Mouse (Mus musculus) lung, embryonic 14.5 days (tissue): ENCODE results near the gene Arpc1a. TPM values are rescaled to one million over a fixed set of nuclear protein-coding genes. Genes with fewer than 3 reads are reported as not detected.
"Not testable (repeated sequence)": the region's sequence is repeated elsewhere in the genome, so short reads cannot be mapped to it uniquely, and the experiment has no call there.

Experiments used
- ATAC-seq: fragments of 200-750 bp; cut with Nextera tagmentation; 2 replicates; pipeline ENCODE4 v1.8.0; 2017; ENCODE audit warnings: mild to moderate bottlenecking, moderate TSS enrichment, moderate library complexity; ENCODE audit not compliant: insufficient read depth
- DNase-seq: peaks from one replicate; pipeline ENCODE4 v3.0.0-alpha.2; 2015
- H3K27ac ChIP-seq: fragments of 300-500 bp; sonication (generic); 2 replicates; pipeline ENCODE4 v1.5.1; 2014; ENCODE audit warnings: low read depth, mild to moderate bottlenecking, moderate library complexity
- H3K27me3 ChIP-seq: fragments of 300-500 bp; sonication (generic); 2 replicates; pipeline ENCODE4 v1.6.1; 2014; ENCODE audit warnings: low read length, control low read depth; ENCODE audit not compliant: insufficient read depth
- H3K36me3 ChIP-seq: fragments of 300-500 bp; sonication (generic); 2 replicates; pipeline ENCODE4 v1.6.1; 2014; ENCODE audit warnings: control low read depth; ENCODE audit not compliant: insufficient read depth
- H3K4me1 ChIP-seq: fragments of 300-500 bp; sonication (generic); 2 replicates; pipeline ENCODE4 v1.6.1; 2014; ENCODE audit warnings: antibody characterized with exemption, control low read depth; ENCODE audit not compliant: insufficient read depth
- H3K4me2 ChIP-seq: fragments of 300-500 bp; sonication (generic); 2 replicates; pipeline ENCODE4 v1.6.1; 2014; ENCODE audit warnings: mild to moderate bottlenecking
- H3K4me3 ChIP-seq: fragments of 300-500 bp; sonication (generic); 2 replicates; pipeline ENCODE4 v1.5.1; 2014; ENCODE audit warnings: low read depth, low read length
- H3K9ac ChIP-seq: fragments of 300-500 bp; sonication (generic); 2 replicates; pipeline ENCODE4 v1.6.1; 2014
- H3K9me3 ChIP-seq: fragments of 300-500 bp; sonication (generic); 2 replicates; pipeline ENCODE4 v1.6.1; 2016; ENCODE audit warnings: low read depth, low read length, control low read depth
- CTCF ChIP-seq: IDR thresholded peaks from 2 replicates; pipeline ENCODE4 v1.5.1; 2016; ENCODE audit warnings: antibody characterized with exemption, low read depth
- WGBS: fragments of 180-500 bp; shearing (Covaris S2); extraction: QIAGEN DNeasy Blood & Tissue Kit; methylation state at CpG from one replicate; pipeline ENCODE4 v1.1.7; 2014; 5-methylcytosine and 5-hydroxymethylcytosine counted together
- polyA plus RNA-seq: library from polyadenylated mRNA; unstranded; fragments of >200 nt; fragmentation: Nextera tagmentation; extraction: Ambion mirVana; gene quantifications from 2 replicates; pipeline ENCODE4 v1.2.1, GENCODE M21; 2014

The Arpc1a gene
- polyA plus RNA-seq, 1 experiment from 2014 or later = 148 TPM

DNA sequence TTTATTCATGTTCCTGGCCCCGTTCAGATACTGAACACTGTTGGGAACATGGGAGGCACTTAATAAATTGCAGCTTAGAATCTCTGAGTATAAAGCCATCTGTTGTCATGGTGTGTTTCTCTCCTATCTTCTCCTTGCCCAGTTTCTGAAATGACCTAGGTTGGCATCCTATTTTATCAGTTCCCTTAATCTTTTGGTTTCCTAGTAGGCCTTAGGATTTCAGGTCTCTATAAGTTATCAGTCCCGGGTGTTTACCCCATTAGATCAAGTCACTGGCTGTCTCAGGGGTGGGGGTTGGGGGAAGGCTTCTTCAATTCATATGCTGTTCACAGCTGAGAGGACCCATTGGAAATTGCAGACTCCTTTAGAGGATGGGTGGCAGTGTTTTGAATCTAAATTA lies 1.2 kb downstream of the Arpc1a start:
- H3K4me3 ChIP-seq = peak overlapping the region; percentile 83
- H3K27ac ChIP-seq = no peak overlapping the region
- H3K9ac ChIP-seq = peak overlapping the region; percentile 80
- H3K4me1 ChIP-seq = no peaks in the 10 kb centered on the region
- no peak for TF ChIP-seq CTCF
- H3K36me3 ChIP-seq = 0 out of 2 replicates have a peak, but pooled peaks cover 5% of the 10 kb centered on the region
- ATAC-seq = no peak
- no peak for DNase-seq
- peak overlapping the region; percentile 85 for H3K4me2 ChIP-seq
- H3K9me3 ChIP-seq = no peaks in the 10 kb centered on the region
- WGBS = 56% methylated on average over 2 of the region's 2 CpGs
- H3K27me3 ChIP-seq = no peaks in the 10 kb centered on the region

DNA sequence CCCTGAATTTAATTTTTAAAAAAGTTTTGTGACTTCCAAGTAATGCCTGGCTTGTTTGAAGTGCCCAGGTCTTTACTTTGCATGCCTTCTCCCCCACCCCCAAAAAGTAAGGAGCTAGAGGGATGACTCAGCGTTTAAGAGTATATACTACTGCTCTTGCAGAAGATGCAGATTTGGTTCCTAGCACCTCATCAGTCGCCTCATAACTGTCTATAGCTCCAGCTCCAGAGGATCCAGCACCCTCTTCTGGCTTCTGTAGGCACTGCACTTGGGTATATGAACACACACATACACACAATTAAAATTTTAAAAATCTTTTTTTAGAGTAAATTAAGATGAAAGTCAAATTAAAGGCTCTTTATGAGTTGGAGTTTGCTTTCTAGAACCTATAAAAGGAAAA lies 4.6 kb downstream of the Arpc1a start:
- Histone ChIP-seq H3K9me3 (no peaks in the 10 kb centered on the region), H3K27me3 (no peaks in the 10 kb centered on the region), H3K4me2 (no peak overlapping the region), H3K4me1 (no peaks in the 10 kb centered on the region), H3K27ac (no peak overlapping the region), H3K4me3 (no peak overlapping the region), H3K36me3 (peaks cover 26% of the 10 kb centered on the region), H3K9ac (no peak overlapping the region)
- ATAC-seq (no peak), DNase-seq (no peak)
- TF ChIP-seq CTCF = no peak
- WGBS = 95% methylated on average over 2 of the region's 2 CpGs

DNA sequence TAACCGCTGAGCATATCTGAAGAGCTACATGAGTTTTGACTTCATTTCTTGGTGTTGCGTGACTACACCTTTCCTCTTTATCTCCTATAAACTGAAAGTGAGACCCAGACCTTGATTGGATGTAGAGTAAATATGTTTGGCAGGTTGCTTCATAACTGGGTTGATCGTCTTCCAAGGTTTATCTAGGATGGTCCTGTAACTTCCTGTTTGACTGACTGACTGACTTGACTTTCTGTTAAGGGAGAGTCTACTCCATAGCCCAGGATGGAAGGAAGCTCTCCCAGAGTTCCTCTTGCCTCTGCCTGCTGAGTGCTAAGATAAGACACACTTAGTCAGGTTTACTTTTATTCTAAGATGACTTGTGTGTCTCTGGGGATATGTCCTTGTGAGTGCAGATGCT lies 6.2 kb downstream of the Arpc1a start:
- H3K9ac ChIP-seq = no peak overlapping the region
- no peaks in the 10 kb centered on the region for H3K27me3 ChIP-seq
- H3K27ac ChIP-seq = no peak overlapping the region
- DNase-seq (no peak), ATAC-seq (no peak)
- 79% methylated on average over 3 of the region's 3 CpGs for WGBS
- TF ChIP-seq CTCF = no peak
- peaks cover 43% of the 10 kb centered on the region for H3K36me3 ChIP-seq
- no peaks in the 10 kb centered on the region for H3K9me3 ChIP-seq
- no peak overlapping the region for H3K4me3 ChIP-seq
- no peaks in the 10 kb centered on the region for H3K4me1 ChIP-seq
- no peak overlapping the region for H3K4me2 ChIP-seq

DNA sequence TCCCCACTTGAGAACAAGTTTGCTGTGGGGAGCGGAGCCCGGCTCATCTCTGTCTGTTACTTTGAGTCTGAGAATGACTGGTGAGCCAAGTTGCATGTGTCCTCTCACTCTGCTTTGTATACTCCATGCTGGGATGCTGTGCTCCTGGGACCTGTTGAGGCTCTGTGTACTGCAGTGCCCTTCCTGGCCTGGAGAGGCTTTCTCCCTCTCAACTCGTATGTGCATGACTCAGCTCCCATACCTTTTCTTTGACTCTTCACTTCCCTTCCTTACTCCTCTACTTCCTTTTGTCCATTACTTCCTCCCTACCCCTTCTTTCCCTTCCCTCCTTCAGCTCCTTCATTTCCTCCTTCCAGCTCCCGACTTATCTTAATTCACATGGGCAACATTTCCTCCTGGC lies 12.6 kb downstream of the Arpc1a start:
- Histone ChIP-seq H3K27me3 (no peaks in the 10 kb centered on the region), H3K4me1 (no peaks in the 10 kb centered on the region), H3K9ac (no peak overlapping the region), H3K36me3 (peaks cover 78% of the 10 kb centered on the region), H3K9me3 (no peaks in the 10 kb centered on the region), H3K27ac (no peak overlapping the region), H3K4me3 (no peak overlapping the region), H3K4me2 (no peak overlapping the region)
- 86% methylated on average over 4 of the region's 4 CpGs for WGBS
- DNase-seq (no peak), ATAC-seq (no peak)
- no peak for TF ChIP-seq CTCF

DNA sequence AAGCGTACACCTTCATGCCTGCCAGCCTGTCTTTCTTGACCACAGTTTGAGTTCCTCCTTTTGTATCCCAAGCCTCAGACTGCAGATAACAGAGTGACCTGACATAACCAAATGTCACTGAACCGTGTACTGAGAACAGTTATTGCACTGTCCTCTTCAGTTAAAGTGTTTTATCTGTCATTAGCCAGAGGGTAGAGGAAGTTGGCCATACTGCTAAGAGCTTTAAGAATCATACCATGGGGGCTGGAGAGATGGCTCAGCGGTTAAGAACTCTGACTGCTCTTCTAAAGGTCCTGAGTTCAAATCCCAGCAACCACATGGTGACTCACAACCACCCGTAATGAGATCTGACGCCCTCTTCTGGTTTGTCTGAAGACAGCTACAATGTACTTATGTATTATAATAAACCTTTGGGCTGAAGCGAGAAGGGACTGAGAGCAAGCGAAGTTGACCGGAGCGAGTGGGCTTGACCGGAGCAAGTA lies 14.8 kb downstream of the Arpc1a start:
- H3K9me3 ChIP-seq = no peaks in the 10 kb centered on the region
- H3K9ac ChIP-seq = no peak overlapping the region
- peaks cover 76% of the 10 kb centered on the region for H3K36me3 ChIP-seq
- WGBS = 87% methylated on average over 10 of the region's 10 CpGs
- H3K27ac ChIP-seq = no peak overlapping the region
- ATAC-seq = no peak
- TF ChIP-seq CTCF = no peak
- H3K4me2 ChIP-seq = no peak overlapping the region
- no peak overlapping the region for H3K4me3 ChIP-seq
- no peaks in the 10 kb centered on the region for H3K4me1 ChIP-seq
- no peaks in the 10 kb centered on the region for H3K27me3 ChIP-seq
- DNase-seq = no peak

DNA sequence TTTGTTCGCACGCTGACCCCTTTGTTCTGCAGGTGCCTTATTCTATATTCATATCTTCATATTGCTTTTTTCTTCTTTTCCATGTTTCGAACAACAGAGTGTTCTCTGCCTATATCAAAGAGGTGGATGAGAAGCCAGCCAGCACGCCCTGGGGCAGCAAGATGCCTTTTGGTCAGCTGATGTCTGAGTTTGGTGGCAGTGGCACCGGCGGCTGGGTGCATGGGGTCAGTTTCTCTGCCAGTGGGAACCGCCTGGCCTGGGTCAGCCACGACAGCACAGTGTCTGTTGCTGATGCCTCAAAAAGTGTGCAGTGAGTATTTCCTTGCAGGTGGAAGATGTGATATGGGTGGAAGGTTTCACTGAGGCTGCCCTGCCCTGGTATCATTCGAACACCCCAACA lies 17.3 kb downstream of the Arpc1a start:
- H3K36me3 ChIP-seq = peaks cover 75% of the 10 kb centered on the region
- H3K27me3 ChIP-seq = no peaks in the 10 kb centered on the region
- ATAC-seq = no peak
- no peak overlapping the region for H3K9ac ChIP-seq
- no peak overlapping the region for H3K4me2 ChIP-seq
- WGBS = 92% methylated on average over 9 of the region's 9 CpGs
- DNase-seq = no peak
- no peak overlapping the region for H3K4me3 ChIP-seq
- no peak overlapping the region for H3K27ac ChIP-seq
- no peak for TF ChIP-seq CTCF
- H3K9me3 ChIP-seq = no peaks in the 10 kb centered on the region
- H3K4me1 ChIP-seq = no peaks in the 10 kb centered on the region

DNA sequence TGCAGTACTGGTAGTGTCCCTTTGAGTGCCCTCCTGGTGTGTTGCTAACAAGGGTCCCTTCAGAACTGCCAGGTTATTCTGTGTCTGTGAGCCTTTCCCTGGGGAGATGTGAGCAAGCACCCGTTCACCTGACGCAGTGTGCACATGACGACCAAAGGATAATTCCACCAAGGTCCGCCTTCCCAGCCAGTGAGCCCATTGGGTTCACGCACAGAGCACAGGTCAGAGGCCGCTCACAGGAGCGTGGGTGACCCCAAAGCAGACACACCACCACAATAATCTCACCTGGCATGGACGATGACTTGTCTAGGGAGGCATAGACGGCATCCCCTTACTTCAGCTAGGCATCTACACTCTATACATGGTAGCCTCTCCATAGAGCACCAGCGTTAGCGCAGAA lies 17.8 kb downstream of the Arpc1a start:
- not testable (repeated sequence) for ATAC-seq

DNA sequence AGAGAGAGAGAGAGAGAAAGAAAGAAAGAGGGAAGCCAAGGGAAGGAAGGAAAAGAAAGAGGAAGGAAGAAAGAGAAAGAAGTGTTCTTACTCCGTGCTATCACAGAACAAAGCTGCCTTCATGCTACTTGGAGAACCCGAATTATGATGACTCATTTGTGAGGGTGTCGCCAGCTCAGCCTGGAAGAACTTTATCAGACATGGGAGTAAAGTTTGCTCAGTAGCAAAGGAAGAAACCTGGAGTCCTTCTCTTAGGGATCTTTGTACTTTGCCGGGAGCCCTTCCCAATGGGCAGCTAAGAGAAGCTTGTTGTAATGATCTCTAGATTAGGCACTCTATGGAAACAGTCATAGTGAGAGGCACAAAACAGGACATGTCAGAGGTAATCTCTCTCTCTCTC lies 19.1 kb downstream of the Arpc1a start:
- no peak overlapping the region for H3K9ac ChIP-seq
- no peak for TF ChIP-seq CTCF
- no peaks in the 10 kb centered on the region for H3K27me3 ChIP-seq
- no peak overlapping the region for H3K27ac ChIP-seq
- no peaks in the 10 kb centered on the region for H3K9me3 ChIP-seq
- no peak overlapping the region for H3K4me3 ChIP-seq
- peaks cover 76% of the 10 kb centered on the region for H3K36me3 ChIP-seq
- no peak overlapping the region for H3K4me2 ChIP-seq
- 85% methylated on average over 4 of the region's 4 CpGs for WGBS
- ATAC-seq (no peak), DNase-seq (no peak)
- H3K4me1 ChIP-seq = no peaks in the 10 kb centered on the region

More for the DNA sequence above, 17.8 kb downstream of the Arpc1a start:
- H3K4me1 ChIP-seq, H3K4me2 ChIP-seq, H3K9ac ChIP-seq, H3K4me3 ChIP-seq, DNase-seq, H3K27me3 ChIP-seq, H3K9me3 ChIP-seq, H3K27ac ChIP-seq: not testable (repeated sequence)
- 98% methylated on average over 11 of the region's 11 CpGs for WGBS
- H3K36me3 ChIP-seq = peaks cover 75% of the 10 kb centered on the region
